Mouse (Mus musculus): ENCODE measurements around the gene Sspo. TPM values are rescaled to one million over a fixed set of nuclear protein-coding genes. Genes with fewer than 3 reads are reported as not detected.

Gene Sspo
- total and polyA plus RNA-seq, 2 experiments: 0.83 to 2.0 TPM

GRCm38 (mm10) chr6:48493136-48493730, 45.2 kb downstream of the Sspo start:
- no peak overlapping the region for H3K4me3 ChIP-seq (ENCODE audit: insufficient read depth, low read depth, low read length)
- no peak overlapping the region for H3K9ac ChIP-seq (ENCODE audit: low read depth, low read length)
- no peaks in the 10 kb centered on the region for H3K27me3 ChIP-seq (ENCODE audit: control insufficient read depth, insufficient read depth, low read length)
- no peak for TF ChIP-seq CTCF (IDR thresholded peaks at IDR 0.05; ENCODE audit: low read depth, low read length)
- TF ChIP-seq POLR2A (IDR thresholded peaks at IDR 0.05; ENCODE audit: extremely low read depth, insufficient read depth, low read length): no peak
- no peaks in the 10 kb centered on the region for H3K79me2 ChIP-seq (ENCODE audit: control insufficient read depth, insufficient read depth, low read length)
- peaks cover 3% of the 10 kb centered on the region; the same call in 1 of the 2 replicates for H3K4me1 ChIP-seq (ENCODE audit: control insufficient read depth, insufficient read depth, low read length)
- no peaks in the 10 kb centered on the region for H3K36me3 ChIP-seq (ENCODE audit: control insufficient read depth, insufficient read depth, low read length)
- no peak overlapping the region for H3K27ac ChIP-seq (replicated peaks; ENCODE audit: insufficient read depth, low read depth, low read length)
- DNase-seq (ENCODE audit: extremely low read depth, low read depth, low spot score): peak; percentile 33
- 30% methylated on average over 8 of the region's 8 CpGs for WGBS

- Histone ChIP-seq H3K36me3 (ENCODE audit: control insufficient read depth, insufficient read depth, low read length) (no peaks in the 10 kb centered on the region), H3K4me1 (ENCODE audit: control insufficient read depth, insufficient read depth, low read length) (peaks cover 3% of the 10 kb centered on the region; the same call in 1 of the 2 replicates), H3K79me2 (ENCODE audit: control insufficient read depth, insufficient read depth, low read length) (no peaks in the 10 kb centered on the region), H3K4me3 (ENCODE audit: insufficient read depth, low read depth, low read length) (no peak overlapping the region), H3K9ac (ENCODE audit: low read depth, low read length) (no peak overlapping the region), H3K27me3 (ENCODE audit: control insufficient read depth, insufficient read depth, low read length) (no peaks in the 10 kb centered on the region), H3K27ac (replicated peaks; ENCODE audit: insufficient read depth, low read depth, low read length) (no peak overlapping the region)
- TF ChIP-seq CTCF (IDR thresholded peaks at IDR 0.05; ENCODE audit: low read depth, low read length) (no peak), POLR2A (IDR thresholded peaks at IDR 0.05; ENCODE audit: extremely low read depth, insufficient read depth, low read length) (no peak)
- 96% methylated on average over 4 of the region's 4 CpGs for WGBS
- DNase-seq (ENCODE audit: extremely low read depth, low read depth, low spot score): no peak
Measured at GRCm38 (mm10) chr6:48497521-48497920, 49.5 kb downstream of the Sspo start.

- Histone ChIP-seq H3K27ac (replicated peaks; ENCODE audit: insufficient read depth, low read depth, low read length) (no peak overlapping the region), H3K4me3 (ENCODE audit: insufficient read depth, low read depth, low read length) (no peak overlapping the region), H3K4me1 (ENCODE audit: control insufficient read depth, insufficient read depth, low read length) (no peaks in the 10 kb centered on the region), H3K9ac (ENCODE audit: low read depth, low read length) (no peak overlapping the region), H3K36me3 (ENCODE audit: control insufficient read depth, insufficient read depth, low read length) (0 out of 2 replicates have a peak, but pooled peaks cover 3% of the 10 kb centered on the region), H3K27me3 (ENCODE audit: control insufficient read depth, insufficient read depth, low read length) (no peaks in the 10 kb centered on the region), H3K79me2 (ENCODE audit: control insufficient read depth, insufficient read depth, low read length) (no peaks in the 10 kb centered on the region; the same call in 1 of the 2 replicates)
- no peak for TF ChIP-seq POLR2A (IDR thresholded peaks at IDR 0.05; ENCODE audit: extremely low read depth, insufficient read depth, low read length)
- no peak for TF ChIP-seq CTCF (IDR thresholded peaks at IDR 0.05; ENCODE audit: low read depth, low read length)
- DNase-seq (ENCODE audit: extremely low read depth, low read depth, low spot score): no peak
- WGBS: 26% methylated on average over 2 of the region's 2 CpGs
Measured at GRCm38 (mm10) chr6:48503847-48504240, 55.8 kb downstream of the Sspo start.

- Histone ChIP-seq H3K79me2 (ENCODE audit: control insufficient read depth, insufficient read depth, low read length) (no peaks in the 10 kb centered on the region; the same call in 1 of the 2 replicates), H3K4me1 (ENCODE audit: control insufficient read depth, insufficient read depth, low read length) (no peaks in the 10 kb centered on the region), H3K9ac (ENCODE audit: low read depth, low read length) (peak overlapping the region; percentile 78), H3K27me3 (ENCODE audit: control insufficient read depth, insufficient read depth, low read length) (no peaks in the 10 kb centered on the region), H3K4me3 (ENCODE audit: insufficient read depth, low read depth, low read length) (peak overlapping the region; percentile 69), H3K36me3 (ENCODE audit: control insufficient read depth, insufficient read depth, low read length) (peaks cover 3% of the 10 kb centered on the region; the same call in 1 of the 2 replicates), H3K27ac (replicated peaks; ENCODE audit: insufficient read depth, low read depth, low read length) (0 out of 2 replicates have a peak overlapping the region, but pooled peaks have one; percentile 14)
- peak; percentile 88 for DNase-seq (ENCODE audit: extremely low read depth, low read depth, low spot score)
- WGBS: 1% methylated on average over 26 of the region's 26 CpGs
- no peak; the same call in 1 of the 2 replicates for TF ChIP-seq CTCF (IDR thresholded peaks at IDR 0.05; ENCODE audit: low read depth, low read length)
- TF ChIP-seq POLR2A (IDR thresholded peaks at IDR 0.05; ENCODE audit: extremely low read depth, insufficient read depth, low read length): peak; percentile 38; the same call in 1 of the 2 replicates
Measured at GRCm38 (mm10) chr6:48504241-48504854, 56.3 kb downstream of the Sspo start.

- no peak for DNase-seq (ENCODE audit: extremely low read depth, low read depth, low spot score)
- Histone ChIP-seq H3K4me1 (ENCODE audit: control insufficient read depth, insufficient read depth, low read length) (no peaks in the 10 kb centered on the region), H3K4me3 (ENCODE audit: insufficient read depth, low read depth, low read length) (no peak overlapping the region), H3K9ac (ENCODE audit: low read depth, low read length) (no peak overlapping the region), H3K79me2 (ENCODE audit: control insufficient read depth, insufficient read depth, low read length) (no peaks in the 10 kb centered on the region; the same call in 1 of the 2 replicates), H3K36me3 (ENCODE audit: control insufficient read depth, insufficient read depth, low read length) (peaks cover 9% of the 10 kb centered on the region), H3K27ac (replicated peaks; ENCODE audit: insufficient read depth, low read depth, low read length) (no peak overlapping the region), H3K27me3 (ENCODE audit: control insufficient read depth, insufficient read depth, low read length) (no peaks in the 10 kb centered on the region)
- TF ChIP-seq CTCF (IDR thresholded peaks at IDR 0.05; ENCODE audit: low read depth, low read length) (no peak), POLR2A (IDR thresholded peaks at IDR 0.05; ENCODE audit: extremely low read depth, insufficient read depth, low read length) (no peak)
- WGBS: 77% methylated on average over 4 of the region's 4 CpGs
Measured at GRCm38 (mm10) chr6:48508087-48508486, 60.1 kb downstream of the Sspo start.

GRCm38 (mm10) chr6:48510426-48510825, 62.4 kb downstream of the Sspo start:
- TF ChIP-seq POLR2A (IDR thresholded peaks at IDR 0.05; ENCODE audit: extremely low read depth, insufficient read depth, low read length) (no peak), CTCF (IDR thresholded peaks at IDR 0.05; ENCODE audit: low read depth, low read length) (no peak)
- Histone ChIP-seq H3K36me3 (ENCODE audit: control insufficient read depth, insufficient read depth, low read length) (peaks cover 19% of the 10 kb centered on the region), H3K4me1 (ENCODE audit: control insufficient read depth, insufficient read depth, low read length) (no peaks in the 10 kb centered on the region), H3K27ac (replicated peaks; ENCODE audit: insufficient read depth, low read depth, low read length) (no peak overlapping the region), H3K27me3 (ENCODE audit: control insufficient read depth, insufficient read depth, low read length) (no peaks in the 10 kb centered on the region), H3K4me3 (ENCODE audit: insufficient read depth, low read depth, low read length) (no peak overlapping the region), H3K79me2 (ENCODE audit: control insufficient read depth, insufficient read depth, low read length) (no peaks in the 10 kb centered on the region; the same call in 1 of the 2 replicates), H3K9ac (ENCODE audit: low read depth, low read length) (no peak overlapping the region)
- no peak for DNase-seq (ENCODE audit: extremely low read depth, low read depth, low spot score)
- 84% methylated on average over 4 of the region's 4 CpGs for WGBS

Measured in liver, adult 2 months (tissue).